Mouse (Mus musculus) MEL (cell line): ENCODE measurements at regions not wholly inside any gene's neighbourhood (a gene's known extent, or its start where the extent isn't known, plus 50 kb on each side); places are given as distances from the start of the nearest gene placed in this dataset.
A peak's percentile ranks its signal among the peaks of the same experiment; 100 is the strongest.

ENCODE experiments used
- DNase-seq: peaks from one replicate; pipeline ENCODE4 v3.0.0; 2011; ENCODE audit warnings: low read depth, low spot score
- H3K27ac ChIP-seq: 2 replicates; pipeline ENCODE4 v1.5.1; 2012; ENCODE audit warnings: low read depth, mild to moderate bottlenecking, control low read depth, low read length, moderate library complexity; ENCODE audit not compliant: control insufficient read depth
- H3K27me3 ChIP-seq, 2 experiments: fragments of 150-350 bp in 1 of 2; sonication (generic) in 1 of 2; 2 replicates each; pipeline ENCODE4 v1.6.1; 2012; ENCODE audit warnings: low read length in 2 of 2, mild to moderate bottlenecking in 2 of 2, improper control_type of control experiment in 1 of 2, moderate library complexity in 1 of 2; ENCODE audit not compliant: insufficient read depth in 2 of 2, control insufficient read depth in 1 of 2
- H3K36me3 ChIP-seq, 2 experiments: 2 replicates each; pipeline ENCODE4 v1.6.1; 2012 to 2014; ENCODE audit warnings: low read length in 2 of 2, improper control_type of control experiment in 1 of 2, inconsistent platforms in 1 of 2, mild to moderate bottlenecking in 1 of 2; ENCODE audit not compliant: insufficient read depth in 2 of 2, control insufficient read depth in 1 of 2
- H3K4me1 ChIP-seq, 2 experiments: fragments of 150-350 bp in 1 of 2; sonication (generic) in 1 of 2; 2 replicates each; pipeline ENCODE4 v1.6.1; 2012; ENCODE audit warnings: low read length in 2 of 2, improper control_type of control experiment in 1 of 2, mild to moderate bottlenecking in 1 of 2; ENCODE audit not compliant: insufficient read depth in 2 of 2, control insufficient read depth in 1 of 2
- H3K4me3 ChIP-seq, 2 experiments: fragments of 150-350 bp in 1 of 2; sonication (generic) in 1 of 2; 2 replicates each; pipeline ENCODE4 v1.5.1; 2012; ENCODE audit warnings: low read depth in 2 of 2, low read length in 2 of 2, mild to moderate bottlenecking in 2 of 2, moderate library complexity in 2 of 2, control low read depth in 1 of 2, improper control_type of control experiment in 1 of 2; ENCODE audit not compliant: control insufficient read depth in 1 of 2, insufficient read depth in 1 of 2
- H3K79me2 ChIP-seq: 2 replicates; pipeline ENCODE4 v1.6.1; 2012; ENCODE audit warnings: mild to moderate bottlenecking, low read length, moderate library complexity; ENCODE audit not compliant: control insufficient read depth, poor library complexity, insufficient read depth
- H3K9ac ChIP-seq: 2 replicates; pipeline ENCODE4 v1.6.1; 2012; ENCODE audit warnings: low read depth, mild to moderate bottlenecking, control low read depth, low read length, moderate library complexity; ENCODE audit not compliant: control insufficient read depth, poor library complexity, severe bottlenecking
- H3K9me3 ChIP-seq: fragments of 150-350 bp; sonication (generic); replicated peaks from 2 replicates; pipeline ENCODE4 v1.6.1; 2012; ENCODE audit warnings: mild to moderate bottlenecking, low read length, improper control_type of control experiment, moderate library complexity; ENCODE audit not compliant: insufficient read depth
- BHLHE40 ChIP-seq: IDR thresholded peaks from 2 replicates; pipeline ENCODE4 v1.6.1; 2012; ENCODE audit warnings: low read depth, mild to moderate bottlenecking, inconsistent platforms, low read length, improper control_type of control experiment, borderline replicate concordance
- CHD1 ChIP-seq: IDR thresholded peaks from 2 replicates; pipeline ENCODE4 v1.6.1; 2012; ENCODE audit warnings: low read depth, mild to moderate bottlenecking, inconsistent platforms, low read length, improper control_type of control experiment
- CHD2 ChIP-seq: IDR thresholded peaks from 2 replicates; pipeline ENCODE4 v1.6.1; 2011; ENCODE audit warnings: low read length, improper control_type of control experiment
- E2F4 ChIP-seq: IDR thresholded peaks from 2 replicates; pipeline ENCODE4 v1.6.1; 2011; ENCODE audit warnings: low read depth, low read length, improper control_type of control experiment, borderline replicate concordance
- ELF1 ChIP-seq: IDR thresholded peaks from 2 replicates; pipeline ENCODE4 v1.6.1; 2014; ENCODE audit warnings: low read depth, mild to moderate bottlenecking, inconsistent platforms, low read length, improper control_type of control experiment, moderate library complexity
- EP300 ChIP-seq, 2 experiments: IDR thresholded peaks; 2 replicates each; pipeline ENCODE4 v1.6.1; 2011; ENCODE audit warnings: improper control_type of control experiment in 2 of 2, low read length in 2 of 2, low read depth in 1 of 2, mild to moderate bottlenecking in 1 of 2
- ETS1 ChIP-seq: IDR thresholded peaks from 2 replicates; pipeline ENCODE4 v1.6.1; 2012; ENCODE audit warnings: low read depth, mild to moderate bottlenecking, inconsistent platforms, low read length, improper control_type of control experiment, moderate library complexity
- GATA1 ChIP-seq: IDR thresholded peaks from 2 replicates; pipeline ENCODE4 v1.6.1; 2011; ENCODE audit warnings: low read depth, low read length, improper control_type of control experiment
- JUND ChIP-seq: IDR thresholded peaks from 2 replicates; pipeline ENCODE4 v1.6.1; 2011; ENCODE audit warnings: low read depth, mild to moderate bottlenecking, improper control_type of control experiment, low read length
- KAT2A ChIP-seq: conservative IDR thresholded peaks from 2 replicates; pipeline ENCODE4 v1.6.1; 2012; ENCODE audit warnings: low read depth, low read length, improper control_type of control experiment, inconsistent platforms
- MAX ChIP-seq: IDR thresholded peaks from 2 replicates; pipeline ENCODE4 v1.6.1; 2011; ENCODE audit warnings: low read length, improper control_type of control experiment
- MAZ ChIP-seq: IDR thresholded peaks from 2 replicates; pipeline ENCODE4 v1.6.1; 2012; ENCODE audit warnings: low read depth, mild to moderate bottlenecking, inconsistent platforms, low read length, improper control_type of control experiment
- MYC ChIP-seq: IDR thresholded peaks from 2 replicates; pipeline ENCODE4 v1.6.1; 2011; ENCODE audit warnings: low read depth, mild to moderate bottlenecking, low read length, improper control_type of control experiment, moderate library complexity
- NRF1 ChIP-seq: IDR thresholded peaks from 2 replicates; pipeline ENCODE4 v1.6.1; 2014; ENCODE audit warnings: low read depth, mild to moderate bottlenecking, inconsistent platforms, low read length, improper control_type of control experiment, moderate library complexity; ENCODE audit not compliant: poor library complexity, insufficient read depth, severe bottlenecking
- POLR2A ChIP-seq, 2 experiments: IDR thresholded peaks; 2 replicates each; pipeline ENCODE4 v1.6.1; 2011 to 2012; ENCODE audit warnings: low read length in 2 of 2, mild to moderate bottlenecking in 2 of 2, control low read depth in 1 of 2, improper control_type of control experiment in 1 of 2, low read depth in 1 of 2, moderate library complexity in 1 of 2; ENCODE audit not compliant: control insufficient read depth in 1 of 2, insufficient read depth in 1 of 2, poor library complexity in 1 of 2
- POLR2AphosphoS2 ChIP-seq: IDR thresholded peaks from 2 replicates; pipeline ENCODE4 v1.6.1; 2011; ENCODE audit warnings: low read length, improper control_type of control experiment
- POLR2AphosphoS5 ChIP-seq: IDR thresholded peaks from 2 replicates; pipeline ENCODE4 v1.6.1; 2012; ENCODE audit warnings: low read depth, borderline replicate concordance, mild to moderate bottlenecking, inconsistent platforms, low read length, moderate library complexity, mixed read lengths
- RAD21 ChIP-seq: IDR thresholded peaks from 2 replicates; pipeline ENCODE4 v1.6.1; 2011; ENCODE audit warnings: mild to moderate bottlenecking, low read depth, low read length, improper control_type of control experiment
- RCOR1 ChIP-seq: IDR thresholded peaks from 2 replicates; pipeline ENCODE4 v1.6.1; 2012; ENCODE audit warnings: low read depth, mild to moderate bottlenecking, inconsistent platforms, low read length, improper control_type of control experiment
- SMC3 ChIP-seq: IDR thresholded peaks from 2 replicates; pipeline ENCODE4 v1.6.1; 2011; ENCODE audit warnings: low read depth, low read length, improper control_type of control experiment
- TBP ChIP-seq: IDR thresholded peaks from 2 replicates; pipeline ENCODE4 v1.8.0; 2011; ENCODE audit warnings: low read depth, low read length, improper control_type of control experiment
- TCF12 ChIP-seq: IDR thresholded peaks from 2 replicates; pipeline ENCODE4 v1.6.1; 2014; ENCODE audit warnings: low read depth, mild to moderate bottlenecking, inconsistent platforms, low read length, improper control_type of control experiment, moderate library complexity
- UBTF ChIP-seq: IDR thresholded peaks from 2 replicates; pipeline ENCODE4 v1.6.1; 2012; ENCODE audit warnings: low read depth, mild to moderate bottlenecking, inconsistent platforms, low read length, improper control_type of control experiment, moderate library complexity, borderline replicate concordance; ENCODE audit not compliant: insufficient read depth
- USF1 ChIP-seq: IDR thresholded peaks from 2 replicates; pipeline ENCODE4 v1.6.1; 2014; ENCODE audit warnings: low read depth, mild to moderate bottlenecking, inconsistent platforms, low read length, improper control_type of control experiment, moderate library complexity
- USF2 ChIP-seq, 2 experiments: IDR thresholded peaks; 2 replicates each; pipeline ENCODE4 v1.6.1; 2011 to 2012; ENCODE audit warnings: improper control_type of control experiment in 2 of 2, low read length in 2 of 2, borderline replicate concordance in 1 of 2, inconsistent platforms in 1 of 2, low read depth in 1 of 2, mild to moderate bottlenecking in 1 of 2; ENCODE audit not compliant: insufficient read depth in 1 of 2
- ZMIZ1 ChIP-seq: IDR thresholded peaks from 2 replicates; pipeline ENCODE4 v1.6.1; 2012; ENCODE audit warnings: low read depth, mild to moderate bottlenecking, inconsistent platforms, low read length, improper control_type of control experiment, moderate library complexity
- ZNF384 ChIP-seq: IDR thresholded peaks from 2 replicates; pipeline ENCODE4 v1.6.1; 2012; ENCODE audit warnings: low read depth, mild to moderate bottlenecking, inconsistent platforms, low read length, improper control_type of control experiment

DNA sequence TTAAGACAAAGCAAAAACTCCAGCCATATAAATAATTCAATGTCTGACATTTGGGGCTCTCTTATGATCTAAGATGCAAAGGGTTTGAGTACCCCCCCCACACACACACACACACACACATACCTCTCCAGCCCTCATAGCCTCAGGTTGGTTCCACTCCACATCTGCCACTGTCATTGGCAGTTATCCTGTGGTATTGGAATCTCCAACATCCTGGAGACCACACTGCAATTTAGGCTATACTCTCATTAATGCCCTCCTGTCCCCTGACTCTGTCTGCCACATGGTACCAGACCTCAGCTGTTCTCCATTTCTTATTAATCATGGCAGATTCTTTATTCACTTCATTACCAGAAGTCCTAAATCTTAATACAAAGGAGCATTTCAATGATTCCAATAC, 293.3 kb downstream of the Dnajb9 start:
- DNase-seq: no peak
- H3K4me3 ChIP-seq: no peak overlapping the region
- no peaks in the 10 kb centered on the region for H3K36me3 ChIP-seq
- H3K9me3 ChIP-seq: no peaks in the 10 kb centered on the region
- no peaks in the 10 kb centered on the region for H3K4me1 ChIP-seq
- TF ChIP-seq MAZ: no peak
- TF ChIP-seq POLR2A (IDR thresholded peaks at IDR 0.05; ENCODE audit: control insufficient read depth in 1 of 2, insufficient read depth in 1 of 2, low read depth in 1 of 2, low read length in 2 of 2, poor library complexity in 1 of 2): no peak
- no peak for TF ChIP-seq TBP
- TF ChIP-seq ZMIZ1: no peak
- no peak for TF ChIP-seq ELF1
- TF ChIP-seq KAT2A: no peak
- TF ChIP-seq E2F4: no peak
- no peak for TF ChIP-seq JUND
- TF ChIP-seq POLR2AphosphoS5: no peak
- no peak overlapping the region for H3K9ac ChIP-seq
- H3K27ac ChIP-seq: no peak overlapping the region
- H3K79me2 ChIP-seq: no peaks in the 10 kb centered on the region
- H3K27me3 ChIP-seq: no peaks in the 10 kb centered on the region

DNA sequence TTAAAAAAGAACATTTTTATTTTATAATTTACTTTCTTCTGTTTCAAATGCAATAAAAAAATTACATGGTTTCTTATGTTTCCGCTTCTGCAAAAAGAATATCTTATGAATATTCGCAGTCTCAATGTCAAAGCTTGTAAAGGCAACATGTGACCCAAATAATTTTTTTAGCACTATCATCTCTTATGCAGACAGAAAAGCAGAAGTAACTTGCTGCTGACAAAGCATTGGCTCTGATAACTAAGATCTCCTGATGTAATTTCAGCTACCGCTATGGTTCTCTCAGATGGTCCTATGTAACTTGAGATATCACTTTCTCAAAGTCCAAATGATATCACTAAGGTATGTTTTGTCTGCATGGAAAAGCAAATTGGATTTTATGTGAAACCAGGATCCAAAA, 310.9 kb downstream of the Dnajb9 start:
- Histone ChIP-seq H3K36me3 (no peaks in the 10 kb centered on the region; a peak in 1 of 4 replicates), H3K27me3 (no peaks in the 10 kb centered on the region), H3K9ac (no peak overlapping the region), H3K27ac (no peak overlapping the region), H3K4me1 (no peaks in the 10 kb centered on the region), H3K9me3 (no peaks in the 10 kb centered on the region), H3K79me2 (no peaks in the 10 kb centered on the region), H3K4me3 (no peak overlapping the region)
- peak; percentile 49 for DNase-seq
- peak; percentile 49 for TF ChIP-seq TCF12
- TF ChIP-seq MAZ: no peak
- TF ChIP-seq POLR2A (IDR thresholded peaks at IDR 0.05; ENCODE audit: control insufficient read depth in 1 of 2, insufficient read depth in 1 of 2, low read depth in 1 of 2, low read length in 2 of 2, poor library complexity in 1 of 2): no peak
- no peak for TF ChIP-seq TBP
- TF ChIP-seq KAT2A: no peak
- peak; percentile 77 for TF ChIP-seq ZNF384
- no peak for TF ChIP-seq UBTF
- TF ChIP-seq GATA1: peak; percentile 52; the same call in 1 of the 2 replicates
- no peak for TF ChIP-seq MYC
- TF ChIP-seq POLR2AphosphoS5: no peak
- no peak for TF ChIP-seq NRF1
- TF ChIP-seq CHD2: no peak
- no peak for TF ChIP-seq SMC3
- peak; percentile 44 to 56; a peak in 2 of 4 replicates for TF ChIP-seq EP300 (IDR thresholded peaks at IDR 0.05; ENCODE audit: low read depth in 1 of 2, low read length in 2 of 2)
- TF ChIP-seq USF2 (IDR thresholded peaks at IDR 0.05; ENCODE audit: borderline replicate concordance in 1 of 2, insufficient read depth in 1 of 2, low read depth in 1 of 2, low read length in 2 of 2): peak in 1 of 2 experiments; percentile 44; a peak in 1 of 4 replicates
- TF ChIP-seq ETS1: peak; percentile 79
- no peak for TF ChIP-seq E2F4
- no peak for TF ChIP-seq CHD1
- no peak for TF ChIP-seq BHLHE40
- TF ChIP-seq USF1: peak; percentile 85
- no peak for TF ChIP-seq MAX
- no peak for TF ChIP-seq POLR2AphosphoS2
- TF ChIP-seq RCOR1: no peak
- no peak for TF ChIP-seq RAD21
